Mouse (Mus musculus) ovary, postnatal 14 days (tissue): ENCODE measurements around the gene Rpsa.
"Not testable (repeated sequence)": the region's sequence is repeated elsewhere in the genome, so short reads cannot be mapped to it uniquely, and the experiment has no call there.

Source experiments
- DNase-seq: peaks from one replicate; pipeline ENCODE4 v3.0.0; 2022; ENCODE audit warnings: low spot score

Gene Rpsa

DNA sequence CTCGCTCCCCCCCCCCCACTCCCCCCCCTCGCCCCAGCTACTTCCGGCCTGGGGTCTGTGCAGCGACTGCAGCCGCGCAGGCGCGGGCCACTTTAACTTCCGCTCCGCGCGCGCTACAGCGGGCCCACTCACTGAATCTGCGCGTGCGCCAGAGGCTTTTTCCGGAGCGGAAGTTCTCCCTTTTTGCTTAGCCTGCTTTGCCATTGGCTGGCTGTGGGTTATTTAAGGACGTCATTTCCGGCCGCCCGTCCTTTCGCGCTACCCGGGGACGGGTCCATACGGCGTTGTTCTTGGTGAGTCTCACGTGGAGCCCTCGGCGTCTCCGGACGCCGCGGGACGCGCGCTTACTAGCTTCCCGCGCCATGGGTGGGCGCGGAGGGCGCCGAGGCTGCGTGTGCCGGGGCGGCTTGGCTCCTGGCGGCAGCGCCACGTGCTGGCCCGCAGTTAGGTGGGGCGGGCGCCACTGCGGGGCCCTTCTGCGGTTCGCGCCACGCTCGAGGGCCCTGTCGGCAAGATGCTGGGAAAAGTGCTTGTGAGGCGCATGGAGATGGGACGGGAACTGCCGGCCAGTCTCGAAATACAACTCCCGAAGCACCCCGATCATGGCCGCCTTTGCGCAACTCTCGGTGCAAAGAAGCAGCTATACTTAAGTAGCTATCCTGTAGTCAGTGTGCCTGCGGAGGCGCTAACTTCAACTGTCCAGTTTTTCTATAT is at the start of gene Rpsa:
TSS of gene Rpsa (plus strand) at position 152 of the 714 bp plus-strand sequence.
- peak; percentile 91 for DNase-seq

DNA sequence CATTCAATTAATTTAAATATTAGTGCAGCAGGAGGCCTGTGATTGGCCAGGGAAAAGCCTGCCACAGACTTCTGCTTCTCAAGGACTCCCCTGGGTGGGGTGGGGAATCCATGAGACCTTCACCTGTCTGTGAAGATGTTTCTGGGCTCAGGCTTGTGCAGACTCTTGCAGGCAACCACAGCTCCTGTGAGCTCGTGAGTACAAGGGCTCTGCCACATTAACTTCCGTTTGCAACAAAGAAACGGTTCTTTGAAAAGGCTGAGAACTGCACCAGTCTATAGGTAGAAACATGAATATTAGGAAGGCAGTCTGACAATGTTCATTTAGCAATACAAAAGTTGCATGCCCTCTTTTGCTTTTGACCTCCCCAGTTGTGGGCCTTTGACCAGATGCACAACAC is 49.2 kb upstream of the Rpsa start:
- no peak for DNase-seq

DNA sequence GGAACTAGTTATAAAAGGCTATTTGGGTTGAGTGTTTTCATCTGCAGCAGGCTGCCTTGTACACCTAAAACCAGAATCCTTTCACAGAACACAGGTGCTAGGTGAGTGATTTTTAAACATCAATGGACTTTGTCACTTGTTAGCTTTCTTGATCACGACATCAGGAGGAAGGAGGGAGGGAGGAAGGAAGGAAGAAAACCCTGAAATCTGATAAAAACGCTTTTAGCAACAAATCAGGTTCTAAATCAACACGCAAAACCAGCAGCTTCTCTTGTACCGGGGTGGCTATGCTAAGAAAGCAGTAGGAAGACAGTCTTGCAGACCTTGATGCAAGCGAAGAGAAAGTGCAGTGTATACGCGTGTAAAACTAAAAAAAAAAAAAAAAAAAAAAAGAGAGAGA is 47.6 kb upstream of the Rpsa start:
- no peak for DNase-seq

DNA sequence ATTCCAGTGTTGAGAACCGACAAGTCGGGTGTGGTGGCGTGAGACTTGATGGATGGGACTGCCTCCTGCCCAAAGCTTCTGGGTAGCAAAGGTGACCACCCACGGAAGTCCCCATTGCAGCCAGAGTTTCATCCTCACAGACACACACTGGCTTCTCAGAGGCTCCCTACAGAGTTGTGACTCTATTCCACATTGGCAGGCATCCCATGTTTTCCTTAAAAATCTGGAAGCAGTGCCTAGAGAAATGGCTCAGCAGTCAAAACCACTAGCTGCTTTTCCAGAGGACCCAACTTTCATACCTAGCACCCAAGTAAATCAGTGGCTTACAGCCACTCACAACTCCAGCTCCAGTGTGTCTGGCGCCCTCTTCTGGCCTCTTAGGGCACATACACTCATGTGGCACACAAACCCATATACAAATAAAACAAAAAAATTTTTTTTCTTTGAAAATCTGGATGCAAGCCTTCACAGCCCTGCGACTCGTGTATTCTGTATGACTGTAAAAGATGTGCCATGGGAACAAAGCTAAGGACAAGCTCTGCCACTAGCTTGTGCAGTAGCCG is 46.9 kb upstream of the Rpsa start:
- DNase-seq: no peak

DNA sequence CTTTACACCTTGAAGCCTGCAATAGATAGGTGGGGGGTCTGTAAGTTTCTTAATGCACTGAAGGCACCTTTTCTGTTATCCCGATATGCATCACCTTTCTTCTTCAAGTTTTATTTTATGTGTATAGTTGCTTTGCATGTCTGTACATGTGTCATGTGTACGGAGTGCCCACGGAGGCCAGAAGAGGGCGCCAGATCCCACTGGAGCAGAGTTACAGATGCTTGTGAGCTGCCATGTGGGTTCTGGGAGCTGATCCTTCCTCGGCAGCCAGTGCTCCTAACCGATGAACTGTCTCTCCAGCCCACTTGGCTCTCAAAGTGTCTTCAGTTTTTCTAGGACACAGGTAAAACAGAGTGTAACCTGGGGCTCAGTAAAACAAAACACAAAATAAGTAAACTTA is 46.2 kb upstream of the Rpsa start:
- no peak for DNase-seq

DNA sequence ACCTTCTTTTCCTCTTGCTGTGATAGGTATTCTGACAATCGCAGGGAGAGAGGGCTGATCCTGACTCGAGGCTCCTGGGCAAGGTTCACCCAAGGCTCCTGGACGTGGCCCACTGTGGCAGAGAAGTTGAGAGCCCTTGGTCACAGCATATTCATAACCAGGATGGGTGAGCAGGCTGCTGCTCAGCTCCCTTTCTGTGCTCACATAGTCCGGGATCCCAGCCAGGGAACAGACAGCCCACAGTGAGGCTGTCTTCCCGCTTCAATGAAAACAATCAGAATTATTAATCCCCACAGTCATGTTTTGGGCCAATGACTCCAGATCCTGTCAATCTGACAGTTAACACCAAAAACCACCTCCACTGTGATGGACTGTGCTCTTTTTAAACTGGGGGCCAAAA is 45.5 kb upstream of the Rpsa start:
- no peak for DNase-seq

DNA sequence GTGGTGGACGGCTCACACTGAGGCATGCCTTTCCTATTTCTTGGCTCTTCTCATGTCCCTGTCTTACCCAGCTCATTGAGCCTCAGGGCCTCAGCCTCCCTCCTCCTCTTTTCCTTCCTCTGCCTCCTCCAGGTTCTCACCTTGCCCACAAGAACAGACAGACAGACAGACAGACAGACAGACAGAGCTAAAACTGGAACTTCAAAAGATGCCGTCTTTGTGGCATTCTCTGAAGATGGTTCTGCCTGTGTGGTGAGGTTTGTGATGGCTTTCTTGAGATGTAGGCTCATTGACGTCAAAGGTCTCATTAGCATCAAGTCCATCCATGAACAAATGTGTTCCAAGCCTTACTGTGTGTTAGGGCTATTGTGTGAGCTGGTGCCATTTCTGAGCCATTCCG is 44.8 kb upstream of the Rpsa start:
- no peak for DNase-seq

DNA sequence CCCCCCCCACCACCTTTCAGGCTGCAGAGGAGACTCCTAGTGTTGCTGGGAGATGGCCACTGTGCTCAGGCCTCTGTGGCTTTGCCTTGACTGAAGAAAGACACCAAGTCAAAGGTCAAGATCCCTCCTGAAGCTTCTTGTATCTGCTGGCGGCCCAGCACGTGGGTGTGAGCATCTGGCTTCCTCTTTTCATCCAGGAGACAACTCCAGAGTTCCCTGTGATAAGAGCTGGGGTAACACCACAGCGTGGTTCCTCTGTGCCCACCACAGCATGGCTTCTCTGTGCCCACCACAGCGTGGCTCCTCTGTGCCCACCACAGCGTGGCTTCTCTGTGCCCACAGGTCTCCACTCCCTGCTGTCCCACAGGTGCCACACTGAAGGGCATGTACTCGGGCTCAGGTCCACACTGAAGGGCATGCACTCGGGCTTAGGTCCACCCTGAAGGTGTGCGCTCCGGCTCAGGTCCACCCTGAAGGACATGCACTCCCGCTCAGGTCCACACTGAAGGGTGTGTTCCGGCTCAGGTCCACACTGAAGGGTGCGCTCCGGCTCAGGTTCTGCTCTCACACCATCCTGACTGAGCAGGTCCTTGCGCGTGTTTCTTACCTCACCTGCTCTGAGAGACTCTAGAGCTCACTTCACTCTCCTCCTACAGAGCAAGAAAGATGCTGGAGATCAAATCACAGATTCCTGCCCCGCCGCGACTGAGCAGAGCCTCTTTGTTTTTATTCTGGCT is 44.2 kb upstream of the Rpsa start:
- DNase-seq: no peak

DNA sequence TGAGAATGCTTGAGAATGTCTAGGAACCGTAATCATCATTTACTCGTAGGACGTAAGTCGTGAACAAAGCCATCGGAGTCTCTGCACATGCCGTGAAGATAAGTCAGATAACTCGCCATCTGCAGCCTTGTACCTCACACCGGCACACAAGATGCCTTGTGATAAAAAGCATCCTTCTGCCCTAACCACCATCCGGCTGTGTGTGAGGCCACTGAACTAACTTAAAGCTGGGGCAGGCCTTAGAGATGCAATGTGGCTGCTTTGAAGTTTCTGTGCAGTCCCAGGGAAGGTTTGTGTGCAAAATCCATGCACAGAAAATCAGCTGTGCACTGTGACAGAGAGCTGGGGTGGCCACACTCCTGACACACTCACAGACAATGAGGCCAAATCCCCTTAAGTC is 43.1 kb upstream of the Rpsa start:
- no peak for DNase-seq

DNA sequence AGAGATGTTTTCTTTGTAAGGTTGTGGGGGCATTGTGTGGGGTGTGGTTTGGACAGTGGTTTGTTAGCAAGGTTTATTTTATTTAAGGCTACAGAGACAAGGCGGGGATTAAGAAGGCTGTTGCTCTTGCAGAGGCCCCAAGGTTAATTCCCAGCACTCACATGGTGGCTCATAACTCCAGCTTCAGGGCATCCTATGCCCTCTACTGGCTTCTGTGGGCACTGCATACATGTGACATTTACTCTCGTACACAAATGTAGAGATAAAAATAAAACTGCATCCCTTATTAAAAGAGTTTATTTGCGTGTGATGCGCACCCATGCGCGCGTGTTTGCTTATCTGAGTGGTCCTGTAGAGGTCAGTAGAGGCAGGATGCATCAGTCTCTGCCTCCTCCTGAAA is 38.4 kb upstream of the Rpsa start:
- no peak for DNase-seq

DNA sequence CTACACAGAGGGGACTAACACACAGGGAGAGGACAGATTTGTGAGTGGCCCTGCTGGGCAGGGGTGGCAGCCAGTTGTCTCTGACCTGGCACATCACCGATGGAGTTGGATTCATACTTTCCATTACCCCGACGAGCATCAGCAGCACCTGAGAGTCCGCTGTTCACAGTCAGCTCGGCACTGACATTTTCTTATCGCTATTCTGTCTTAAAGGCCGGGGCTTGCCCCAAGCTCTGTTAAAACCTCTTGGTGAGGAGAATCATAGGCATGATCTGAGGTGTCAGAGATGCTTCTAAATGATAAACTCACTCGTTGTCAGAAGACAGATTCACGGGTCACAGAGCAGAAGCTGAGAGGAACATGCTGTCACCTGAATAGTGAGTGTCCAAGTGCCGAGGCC is 36.4 kb upstream of the Rpsa start:
- DNase-seq: no peak

DNA sequence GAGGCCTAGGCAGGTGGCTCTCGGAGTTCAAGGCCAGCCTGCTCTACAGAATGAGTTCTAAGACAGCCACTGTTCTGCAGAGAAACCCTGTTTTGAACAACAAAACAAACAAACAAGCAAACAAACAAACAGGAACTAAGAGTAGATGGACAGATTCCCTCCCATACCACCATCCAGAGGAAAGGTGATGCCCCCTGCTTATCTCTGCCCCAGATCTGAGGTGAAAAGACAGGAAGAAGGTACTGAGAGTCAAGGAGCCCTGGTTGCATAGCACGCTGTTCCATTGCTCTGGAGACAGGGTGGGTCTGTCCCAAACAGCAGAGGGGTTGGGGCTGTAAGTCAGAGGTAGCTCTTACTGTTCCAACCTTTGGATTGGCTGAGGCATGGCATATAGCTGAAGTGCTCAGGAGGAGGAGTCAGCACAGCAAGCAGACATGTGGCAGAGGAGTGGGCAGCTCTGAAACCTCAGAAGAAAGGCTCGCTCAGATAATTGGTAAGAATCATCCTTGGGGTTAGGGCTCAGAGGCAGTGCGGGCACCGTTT is 35.7 kb upstream of the Rpsa start, which contains the start of gene Ccr8:
TSS of gene Ccr8 (plus strand) at position 419 of the 543 bp plus-strand sequence.
- no peak for DNase-seq

DNA sequence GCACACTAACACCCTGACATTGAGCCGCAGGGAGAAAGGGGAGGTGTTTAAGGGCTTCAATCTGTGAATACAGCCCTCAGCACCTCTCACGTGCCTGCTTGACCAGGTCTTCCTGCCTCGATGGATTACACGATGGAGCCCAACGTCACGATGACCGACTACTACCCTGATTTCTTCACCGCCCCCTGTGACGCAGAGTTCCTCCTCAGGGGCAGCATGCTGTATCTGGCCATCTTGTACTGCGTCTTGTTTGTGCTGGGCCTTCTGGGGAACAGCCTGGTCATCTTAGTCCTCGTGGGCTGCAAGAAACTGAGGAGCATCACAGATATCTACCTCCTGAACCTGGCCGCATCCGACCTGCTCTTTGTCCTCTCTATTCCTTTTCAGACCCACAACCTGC is 33.8 kb upstream of the Rpsa start:
- no peak for DNase-seq

DNA sequence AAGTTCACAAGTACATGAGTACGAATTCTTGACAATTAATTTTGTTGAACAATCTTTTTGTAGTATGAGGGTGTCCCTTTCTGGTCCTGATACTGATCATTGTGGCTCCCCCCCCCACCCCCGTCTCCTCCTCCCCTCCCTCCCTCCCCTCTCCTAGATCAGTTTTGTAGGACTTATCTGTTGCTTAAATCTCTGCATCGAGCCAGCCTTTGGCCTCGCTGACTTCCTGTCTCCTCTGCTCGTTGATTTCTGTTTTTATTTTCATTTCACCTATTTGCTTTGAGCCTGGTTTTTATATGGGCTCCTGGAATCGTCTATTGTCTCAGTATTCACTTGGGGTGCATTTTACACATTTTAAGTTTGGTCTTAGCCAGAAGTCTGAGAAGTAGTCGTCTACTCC is 31.6 kb upstream of the Rpsa start:
- no peak for DNase-seq

DNA sequence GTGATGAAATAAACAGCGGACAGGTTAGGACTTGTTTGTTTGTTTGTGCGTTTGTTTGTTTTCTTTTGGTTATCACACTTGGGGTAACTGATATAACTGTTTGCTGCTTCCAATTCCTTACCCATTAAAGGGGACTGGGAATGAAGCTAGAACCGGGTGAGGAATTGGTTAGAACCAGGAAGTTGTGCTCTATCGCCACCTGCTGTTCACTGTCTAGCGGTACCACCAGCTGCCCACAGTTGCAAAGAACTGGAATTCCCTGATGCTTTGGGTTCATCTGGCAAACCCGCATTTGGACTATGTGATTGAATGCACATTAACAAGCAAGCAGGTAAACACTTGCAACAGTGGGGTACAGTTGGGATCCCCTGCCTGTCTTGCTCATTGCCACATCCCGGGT is 28.8 kb upstream of the Rpsa start:
- DNase-seq: peak; percentile 51

DNA sequence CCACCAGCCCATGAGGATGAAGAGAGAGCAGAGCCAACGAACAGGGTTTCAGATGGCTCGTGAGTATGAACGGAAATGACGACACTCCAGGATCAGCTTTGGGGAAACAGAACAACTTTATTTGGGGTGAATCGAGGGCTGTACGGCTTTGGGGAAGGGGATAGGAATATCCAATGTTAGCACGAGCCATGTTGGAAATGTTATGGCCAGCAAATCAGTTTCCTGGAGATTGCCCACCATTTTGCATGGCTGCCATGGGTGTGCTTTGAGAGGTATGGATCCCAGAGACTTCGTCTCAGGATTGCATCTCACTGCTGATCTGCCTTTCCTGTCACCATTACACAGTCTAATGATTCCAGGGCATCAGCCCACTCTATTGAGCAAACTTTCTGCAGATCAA is 28.2 kb upstream of the Rpsa start:
- no peak for DNase-seq

DNA sequence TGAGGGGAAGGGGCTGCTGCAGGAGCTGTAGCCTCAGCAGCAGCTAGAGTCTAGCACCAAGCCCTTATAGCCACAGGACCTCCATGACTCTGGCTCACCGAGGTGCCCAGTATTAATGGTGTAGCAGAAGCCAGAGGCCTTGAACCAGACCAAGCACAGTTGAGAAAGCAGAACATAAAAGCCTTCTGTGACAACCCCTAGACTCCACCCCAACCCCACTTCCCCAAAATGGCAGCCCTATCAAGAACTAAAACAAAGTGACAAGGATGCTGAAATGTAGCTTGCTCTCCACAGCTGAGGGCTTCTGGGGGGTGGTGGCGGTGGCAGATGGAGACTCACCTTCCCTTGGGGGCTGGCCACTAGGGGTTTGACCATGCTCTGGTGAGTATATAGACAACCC is 26.3 kb upstream of the Rpsa start:
- DNase-seq: no peak

DNA sequence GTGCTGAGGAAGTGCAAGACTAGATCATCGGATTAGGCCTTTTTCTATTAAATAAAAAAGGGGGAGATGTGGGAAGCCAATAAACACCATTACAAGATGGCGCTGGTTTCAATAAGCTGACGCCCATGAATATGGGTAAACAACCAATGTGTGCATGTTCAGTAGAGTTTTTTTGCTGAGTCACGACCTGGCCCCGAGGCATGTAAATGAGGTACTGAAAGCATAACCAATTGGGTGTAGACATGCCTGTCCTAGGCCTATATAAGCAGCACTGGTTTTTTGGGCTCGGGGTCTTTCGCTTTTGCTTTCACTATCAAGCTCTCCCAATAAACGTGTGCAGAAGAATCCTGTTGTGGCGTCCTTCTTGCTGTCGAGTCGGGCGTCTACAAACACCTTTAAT is 18.5 kb upstream of the Rpsa start:
- not testable (repeated sequence) for DNase-seq

DNA sequence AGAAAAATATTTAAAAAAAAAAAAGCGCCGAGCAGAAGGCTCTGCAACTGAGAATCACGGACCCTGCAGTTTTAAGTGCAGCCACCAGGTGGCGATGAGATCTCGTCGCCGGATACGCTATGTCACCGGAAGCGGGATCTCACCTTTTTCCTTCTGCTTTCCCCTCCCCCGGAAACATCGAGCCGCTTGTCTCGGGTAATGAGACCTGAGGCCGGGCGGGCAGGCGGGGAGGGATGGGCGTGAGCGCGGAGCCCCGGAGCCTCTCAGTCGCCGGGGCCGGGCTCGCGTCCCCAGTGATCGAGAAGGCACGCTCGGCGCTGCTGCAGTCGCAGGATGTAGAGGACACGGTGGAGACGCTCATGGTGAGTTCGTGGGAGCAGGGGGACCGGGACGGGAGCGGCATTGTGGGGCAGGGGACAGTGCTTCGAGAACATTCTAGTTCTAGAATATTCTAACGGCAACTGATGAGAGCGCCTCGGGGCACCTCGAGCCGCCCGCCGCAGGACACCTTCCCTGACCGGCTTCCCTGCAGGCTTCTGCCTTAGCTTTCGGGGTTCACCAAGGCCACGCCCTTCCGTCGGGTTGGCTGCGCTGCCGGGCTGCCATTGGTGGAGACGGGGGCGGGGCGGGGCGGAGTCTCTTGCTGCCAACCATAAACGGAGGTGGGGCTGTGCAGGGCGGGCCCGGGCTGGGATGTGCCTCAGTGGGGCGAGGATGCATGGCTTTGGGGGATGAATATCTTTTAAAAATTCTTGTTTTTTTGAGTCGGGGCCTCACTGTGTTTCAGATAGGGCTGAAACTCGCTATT is 17.1 kb upstream of the Rpsa start, which contains the start of gene Slc25a38:
TSS of gene Slc25a38 (plus strand) at position 164 of the 808 bp plus-strand sequence.
- peak; percentile 86 for DNase-seq

DNA sequence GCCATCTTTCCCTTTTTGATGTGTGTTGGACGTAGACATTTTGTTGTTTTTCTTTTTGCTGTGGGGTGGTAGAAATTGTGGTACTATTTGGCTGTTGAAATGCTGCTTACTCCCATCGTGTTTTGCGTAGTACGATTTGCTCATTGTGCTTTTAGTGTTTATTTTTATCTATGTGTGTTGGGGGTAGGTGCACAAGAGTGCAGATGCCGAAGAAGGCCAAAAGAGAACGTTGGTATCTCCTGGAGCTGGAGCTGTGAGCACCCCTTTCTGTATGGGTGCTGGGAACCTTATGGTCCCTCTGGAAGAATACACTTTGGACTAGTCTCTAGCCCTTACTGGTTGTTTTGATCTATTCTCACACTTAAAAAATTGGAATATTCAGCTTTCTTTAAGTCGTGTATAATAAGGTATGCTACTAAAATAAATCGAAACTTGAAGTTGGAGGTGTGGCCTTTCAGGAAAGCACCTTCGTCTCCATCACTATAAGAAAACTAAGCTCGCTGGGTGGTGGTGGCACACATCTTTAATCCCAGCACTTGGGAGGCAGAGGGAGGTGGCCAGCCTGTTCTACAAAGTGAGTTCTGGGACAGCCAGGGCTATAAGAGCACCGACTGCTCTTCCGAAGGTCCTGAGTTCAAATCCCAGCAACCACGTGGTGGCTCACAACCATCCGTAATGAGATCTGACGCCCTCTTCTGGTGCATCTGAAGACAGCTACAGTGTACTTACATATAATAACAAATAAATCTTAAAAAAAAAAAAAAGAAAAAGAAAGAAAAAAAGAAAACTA is 16.1 kb upstream of the Rpsa start:
- DNase-seq: no peak

DNA sequence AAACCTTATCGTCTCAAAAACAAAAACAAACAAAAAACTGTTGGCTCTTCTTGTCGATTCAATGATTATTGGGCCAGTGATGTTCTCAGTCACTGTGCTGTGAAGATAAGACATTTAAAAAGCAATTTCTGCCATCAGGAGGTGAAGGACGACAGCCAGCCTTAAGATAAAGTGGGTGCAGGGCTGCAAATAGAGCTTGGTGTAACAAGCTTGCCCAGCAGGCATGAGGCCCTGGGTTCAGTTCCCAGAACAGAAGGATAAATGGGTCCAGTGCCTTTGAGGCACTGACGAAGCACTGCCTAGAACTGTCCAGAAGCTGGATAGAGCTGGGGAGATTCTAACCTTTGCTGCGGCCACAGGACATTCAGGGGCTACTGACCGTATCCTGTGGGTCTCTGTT is 15.0 kb upstream of the Rpsa start:
- DNase-seq: no peak
